Mouse (Mus musculus): ENCODE data around the gene Kcnj11.

Kcnj11 gene

DNA sequence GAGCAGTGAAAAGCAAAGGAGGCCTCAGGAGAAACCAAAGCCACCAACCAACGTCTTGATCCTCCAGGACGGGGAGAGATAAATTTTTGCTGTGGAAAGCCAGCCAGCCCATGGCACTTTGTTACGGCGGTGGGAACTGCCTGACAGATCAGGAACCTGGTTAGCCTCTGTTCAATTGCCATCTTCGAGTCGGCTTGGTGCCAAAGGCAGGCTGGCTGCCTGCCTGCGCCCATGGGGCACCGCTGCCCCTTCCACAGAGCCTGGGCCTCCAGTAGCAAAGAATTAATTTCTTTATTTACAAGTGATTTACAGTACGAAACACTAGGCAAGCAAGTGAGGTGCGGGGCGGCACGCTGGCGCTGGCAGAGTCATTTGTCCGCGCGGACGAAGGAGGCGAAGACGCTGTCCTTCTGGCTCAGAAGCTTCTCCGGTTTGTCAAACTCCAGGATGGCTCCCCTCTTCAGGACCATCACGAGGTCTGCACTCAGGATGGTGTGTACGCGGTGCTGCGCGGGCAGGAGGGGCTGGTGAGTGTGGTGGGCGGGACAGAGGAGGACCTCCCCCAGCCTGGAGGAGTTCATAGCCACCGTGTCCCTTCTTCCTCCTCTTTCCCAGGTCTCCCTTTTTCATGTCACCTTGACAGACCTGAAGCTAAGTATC is 3.8 kb upstream of the Kcnj11 start:
- DNase-seq (ENCODE audit: low spot score in 2 of 2): no peak

DNA sequence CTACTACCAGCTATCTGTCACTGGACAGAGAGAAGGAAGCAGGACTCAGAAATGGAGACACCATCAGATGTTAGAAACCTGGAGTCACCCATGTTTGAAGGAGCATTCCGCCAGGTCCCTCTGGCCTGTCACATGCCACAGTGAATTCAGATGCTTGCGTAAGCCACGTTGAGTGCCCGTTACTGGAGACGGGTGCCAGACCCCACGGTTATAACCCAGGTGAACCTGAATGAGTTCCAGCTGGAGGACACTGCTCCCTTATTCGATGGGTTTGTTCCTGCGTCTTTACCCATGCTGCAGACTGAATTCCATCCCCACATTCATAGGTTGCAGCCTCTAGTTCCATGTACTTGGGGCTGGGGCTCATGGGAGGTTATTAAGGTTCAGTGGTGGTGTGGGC is 3.2 kb upstream of the Kcnj11 start:
- DNase-seq (ENCODE audit: low spot score in 2 of 2): no peak

DNA sequence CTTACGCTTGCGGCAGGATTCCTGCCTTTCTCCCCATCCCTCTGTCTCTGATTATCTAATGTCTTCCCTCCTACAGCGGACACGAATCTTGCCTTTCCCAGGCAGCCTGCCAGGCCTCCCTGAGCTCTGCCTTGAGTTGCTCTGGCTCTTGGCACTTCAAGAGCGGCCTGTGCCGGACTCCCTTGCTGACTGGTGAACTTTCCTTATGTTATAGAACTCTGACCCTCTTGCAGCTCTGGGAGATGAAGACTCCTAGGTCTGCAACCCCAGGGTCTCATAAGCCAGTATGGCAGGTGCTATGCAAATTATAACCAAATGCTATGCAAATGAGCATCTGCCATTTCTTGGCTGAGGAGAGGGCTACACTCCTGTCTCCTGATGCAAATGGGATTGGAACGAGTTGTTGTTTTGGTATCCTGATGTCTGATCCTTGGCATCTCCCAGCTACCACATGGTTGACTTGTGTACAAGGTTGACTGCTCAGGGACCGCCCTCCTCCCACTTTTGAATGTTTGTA is 2.6 kb upstream of the Kcnj11 start:
- no peak for DNase-seq (ENCODE audit: low spot score in 2 of 2)

DNA sequence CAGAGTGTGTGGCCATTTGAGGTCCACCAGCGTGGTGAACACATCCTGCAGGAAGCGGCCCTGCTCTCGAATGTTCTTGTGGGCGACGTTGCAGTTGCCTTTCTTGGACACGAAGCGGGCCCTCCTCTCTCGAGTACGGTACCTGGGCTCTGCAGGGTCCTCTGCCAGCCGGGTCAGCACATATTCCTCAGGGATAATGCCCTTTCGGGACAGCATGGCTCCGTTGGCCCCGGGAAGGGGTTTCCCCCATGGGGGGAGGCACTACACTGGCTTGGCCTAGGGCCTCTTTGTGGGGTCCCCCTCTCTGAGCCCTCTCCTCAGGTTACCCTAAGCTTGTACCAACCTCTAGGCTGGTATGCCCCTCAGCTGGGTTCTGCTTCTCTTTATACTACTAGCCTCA is 882 bp downstream of the Kcnj11 start:
- DNase-seq (ENCODE audit: low spot score in 2 of 2): no peak

DNA sequence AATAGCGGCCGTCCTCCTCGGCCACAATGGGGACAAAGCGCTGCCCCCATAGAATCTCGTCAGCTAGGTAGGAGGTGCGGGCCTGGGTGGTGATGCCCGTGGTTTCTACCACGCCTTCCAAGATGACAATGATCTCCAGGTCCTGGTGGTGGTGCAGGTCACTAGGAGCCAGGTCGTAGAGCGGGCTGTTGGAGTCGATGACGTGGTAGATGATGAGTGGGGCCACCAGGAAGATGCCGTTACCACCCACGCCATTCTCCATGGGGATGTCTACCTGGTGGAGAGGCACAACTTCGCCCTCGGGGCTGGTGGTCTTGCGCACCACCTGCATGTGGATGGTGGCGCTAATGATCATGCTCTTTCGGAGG is 1.7 kb downstream of the Kcnj11 start:
- no peak for DNase-seq (ENCODE audit: low spot score in 2 of 2)

DNA sequence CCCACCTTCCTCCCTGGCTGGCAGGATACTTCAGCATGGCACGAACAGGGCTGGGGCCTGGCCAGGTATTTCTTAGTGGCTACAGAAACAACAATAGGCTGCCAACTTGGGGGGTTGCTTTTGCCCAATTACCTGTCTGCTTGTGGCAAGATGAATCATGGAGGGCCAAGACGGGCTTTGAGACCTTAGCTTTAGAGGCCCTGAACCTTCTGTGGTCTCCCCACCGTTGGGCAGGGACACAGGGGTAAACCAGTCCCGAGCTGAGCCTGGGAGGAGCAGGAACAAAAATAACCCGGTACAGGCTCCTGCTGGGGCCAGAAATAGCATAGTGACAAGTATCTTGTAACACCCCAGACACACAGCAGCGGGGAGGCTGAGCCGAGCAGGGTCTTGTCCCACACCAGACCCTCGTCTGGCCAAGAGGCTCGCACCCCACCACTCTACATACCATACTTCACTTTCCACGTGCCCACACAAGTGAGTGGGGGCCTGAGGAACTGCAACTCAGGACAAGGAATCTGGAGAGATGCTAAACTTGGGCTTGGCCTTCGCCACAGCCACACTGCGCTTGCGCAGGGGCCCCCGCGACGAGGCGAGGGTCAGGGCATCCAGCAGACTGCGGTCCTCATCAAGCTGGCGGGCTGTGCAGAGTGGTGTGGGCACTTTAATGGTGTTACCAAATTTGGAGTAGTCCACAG is 2.2 kb downstream of the Kcnj11 start:
- no peak for DNase-seq (ENCODE audit: low spot score in 2 of 2)

DNA sequence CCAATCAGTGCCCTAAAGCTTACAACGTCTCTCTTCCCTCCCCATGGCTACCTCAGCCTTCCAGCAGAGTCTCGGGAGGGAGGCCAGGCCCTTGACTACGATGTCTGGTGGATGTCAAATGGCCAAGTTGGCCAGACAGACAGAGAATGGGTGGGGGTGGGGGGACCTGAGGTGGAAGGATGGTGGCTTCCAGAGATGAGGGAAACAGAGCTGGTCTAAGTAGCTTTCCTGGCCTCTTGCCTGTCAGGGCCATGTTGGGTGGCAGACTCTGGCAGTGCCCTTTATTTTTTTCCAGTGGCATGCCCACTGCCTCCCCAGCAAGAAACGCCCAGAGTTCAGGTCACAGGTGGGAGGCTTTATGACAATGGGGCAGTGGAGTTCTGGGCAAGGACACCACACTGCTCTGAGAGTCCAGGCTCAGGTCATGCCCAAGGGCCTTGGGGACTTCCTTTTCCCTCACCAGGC is 3.2 kb downstream of the Kcnj11 start:
- no peak for DNase-seq (ENCODE audit: low spot score in 2 of 2)

DNA sequence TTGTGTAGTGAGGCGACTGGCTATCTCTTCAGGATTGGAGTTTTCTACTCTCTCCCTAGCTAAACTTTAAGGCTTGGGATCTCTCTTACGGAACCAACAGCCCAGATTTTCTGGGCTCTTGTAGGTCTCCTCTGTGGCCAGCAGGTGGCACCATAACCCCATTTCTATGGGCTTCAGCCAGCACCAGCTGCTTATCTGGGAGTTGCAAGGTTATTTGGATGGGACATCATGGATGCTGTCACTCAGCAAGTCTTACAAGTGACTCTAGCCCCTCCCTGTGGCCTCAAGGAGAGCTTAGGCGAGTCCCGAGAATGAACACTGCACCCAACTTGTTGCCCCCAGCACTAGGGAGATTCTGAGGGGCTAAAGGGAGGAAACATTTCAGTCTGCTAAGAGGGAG is 4.4 kb downstream of the Kcnj11 start:
- DNase-seq (ENCODE audit: low spot score in 2 of 2): peak; percentile 19 to 49

DNA sequence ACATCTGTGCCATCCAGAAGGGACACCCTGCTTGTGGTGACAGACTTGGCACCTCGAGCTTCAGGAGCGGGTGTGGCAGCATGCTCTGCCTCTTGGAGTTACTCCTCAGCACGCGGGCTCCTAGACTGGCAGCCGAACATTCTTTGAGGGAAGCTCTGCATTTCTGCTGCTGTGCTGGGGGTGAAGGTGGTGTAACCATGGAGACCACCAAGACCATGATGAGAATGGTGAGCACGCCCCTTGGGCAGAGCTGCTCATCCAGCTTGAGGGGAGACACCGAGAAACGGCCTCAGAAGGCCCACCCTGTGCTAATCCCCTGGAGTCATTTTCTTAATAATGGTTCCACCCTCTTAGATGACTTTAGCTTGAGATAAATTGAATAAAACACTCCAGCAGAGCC is 7.8 kb downstream of the Kcnj11 start:
- no peak for DNase-seq (ENCODE audit: low spot score in 2 of 2)

DNA sequence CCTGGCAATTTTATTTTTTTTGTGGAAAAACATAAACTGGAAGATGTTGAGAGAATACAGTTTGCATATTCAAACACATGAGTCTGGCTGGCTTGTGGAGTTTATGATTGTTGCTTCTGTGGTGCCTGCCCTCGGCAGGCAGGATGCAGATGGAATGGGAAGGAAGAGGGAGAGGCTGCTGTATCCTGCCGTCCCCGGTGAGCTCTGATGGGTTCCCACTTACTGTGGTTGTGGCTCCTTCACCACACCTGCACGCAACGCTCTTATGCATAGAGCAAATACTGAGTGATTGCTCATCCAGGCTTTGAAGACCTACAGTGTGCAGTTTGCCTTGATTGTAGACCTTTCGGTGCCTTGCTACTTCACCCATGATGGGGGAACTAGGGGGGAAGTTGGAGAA is 12.3 kb downstream of the Kcnj11 start:
- no peak for DNase-seq (ENCODE audit: low spot score in 2 of 2)

DNA sequence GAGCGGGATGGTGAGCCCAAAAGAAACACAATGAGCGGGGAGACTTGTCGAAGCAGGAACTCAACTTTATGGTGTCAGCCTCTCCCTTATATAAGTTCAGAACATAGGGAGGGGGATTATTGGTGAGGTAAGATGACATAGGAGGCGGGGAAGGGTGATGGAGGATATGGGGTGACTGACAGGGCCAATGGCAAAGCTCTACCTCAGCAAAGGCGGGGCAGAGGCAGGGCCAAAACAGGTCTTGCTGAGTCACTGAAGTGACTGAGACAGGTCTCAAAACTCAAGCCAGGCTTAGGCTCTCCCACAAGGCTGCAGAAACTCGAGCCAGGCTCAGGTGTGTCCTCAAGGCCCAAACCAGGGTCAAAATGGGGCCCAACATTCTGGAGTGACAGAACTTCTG is 14.2 kb downstream of the Kcnj11 start:
- DNase-seq (ENCODE audit: low spot score in 2 of 2): no peak

DNA sequence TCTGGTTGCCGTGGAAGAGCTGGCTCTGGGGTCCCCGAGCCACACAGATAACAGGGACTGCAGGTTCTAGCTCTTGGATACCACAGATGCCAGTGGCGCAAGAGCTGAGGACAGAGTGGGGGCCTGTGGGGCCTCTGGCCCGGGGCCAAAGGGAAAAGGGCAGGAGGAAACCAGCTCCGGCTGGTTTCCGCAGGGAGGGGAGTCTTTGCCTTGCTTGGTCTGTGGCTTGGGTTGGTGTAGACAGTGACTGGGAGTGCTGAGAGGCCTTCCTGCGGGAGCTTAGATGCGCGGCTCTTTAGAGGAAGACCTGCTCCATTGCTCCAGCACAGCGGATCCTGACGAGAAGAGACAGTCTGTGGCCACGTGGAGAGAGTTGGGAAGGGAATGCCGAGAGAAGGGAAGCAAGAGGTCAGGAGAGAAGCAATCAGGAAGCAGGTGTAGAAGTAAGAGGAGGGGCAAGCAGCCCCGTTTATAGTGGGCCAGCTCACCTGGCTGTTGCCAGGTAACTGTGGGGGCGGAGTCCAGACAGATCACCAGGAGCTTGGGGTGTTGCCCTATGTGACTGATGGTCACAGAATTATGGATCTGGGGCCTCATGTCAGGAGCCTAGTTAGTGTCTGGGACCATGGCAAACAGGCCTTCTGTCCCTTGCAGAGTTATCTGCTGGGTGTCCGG is 15.6 kb downstream of the Kcnj11 start:
- DNase-seq (ENCODE audit: low spot score in 2 of 2): no peak

DNA sequence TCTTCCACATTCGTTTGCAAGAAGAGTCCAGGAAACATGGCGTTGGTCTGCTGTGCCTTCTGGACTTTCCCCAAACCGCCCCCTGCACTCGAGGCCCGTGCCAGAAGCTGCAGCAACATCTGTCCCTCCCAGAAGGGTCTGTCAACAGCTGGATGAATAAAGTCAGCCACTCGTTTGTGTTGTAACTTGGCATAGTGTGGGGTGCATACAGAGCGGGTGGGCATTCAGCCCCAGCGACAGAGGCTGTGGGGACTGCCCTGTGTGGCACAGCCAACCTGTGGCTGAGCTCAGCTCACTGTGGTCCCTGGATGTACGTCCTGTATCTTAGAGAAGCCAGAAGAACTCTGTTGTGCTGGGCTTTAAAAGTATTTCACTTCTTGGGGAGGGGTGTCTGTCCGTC is 16.5 kb downstream of the Kcnj11 start:
- DNase-seq (ENCODE audit: low spot score in 2 of 2): no peak

DNA sequence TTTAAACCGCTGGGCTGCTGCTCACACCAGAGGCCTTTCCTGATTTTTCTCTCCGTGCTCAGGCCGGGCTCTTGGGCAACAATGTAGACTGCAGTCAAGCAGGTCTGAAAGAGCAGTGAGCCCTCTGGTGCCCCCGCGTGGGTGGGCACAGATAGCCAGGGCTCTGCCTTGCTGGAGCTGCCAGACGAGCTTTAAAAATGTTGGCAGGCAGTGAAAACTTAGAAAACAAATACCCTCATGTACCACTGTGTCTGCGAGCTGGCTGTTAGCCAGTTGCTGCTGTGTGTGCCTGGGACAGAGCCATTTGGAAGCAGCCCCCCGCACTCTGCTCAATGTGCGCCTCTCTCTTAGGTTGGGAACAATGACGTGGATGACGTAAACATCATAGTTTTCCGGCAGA is 22.9 kb downstream of the Kcnj11 start:
- DNase-seq (ENCODE audit: low spot score in 2 of 2): no peak

DNA sequence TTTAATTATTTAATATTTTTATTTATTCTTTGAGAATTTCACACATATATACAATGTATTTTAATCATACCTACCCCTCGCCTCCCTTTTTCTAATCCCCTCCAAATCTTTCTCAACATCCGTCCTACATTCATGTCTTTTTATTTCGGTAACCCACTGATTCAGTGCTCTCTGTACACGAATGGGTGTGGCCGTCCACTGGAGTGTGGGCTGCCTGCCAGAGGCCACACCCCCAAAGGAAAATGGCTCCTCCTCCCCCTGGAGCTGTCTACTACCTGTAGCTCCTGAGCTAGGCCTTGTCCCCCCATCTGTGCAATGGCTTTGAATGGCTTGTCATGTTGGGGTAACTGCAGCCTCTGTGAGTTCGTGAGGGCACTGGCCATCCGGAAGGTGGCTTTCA is 23.7 kb downstream of the Kcnj11 start:
- no peak for DNase-seq (ENCODE audit: low spot score in 2 of 2)

DNA sequence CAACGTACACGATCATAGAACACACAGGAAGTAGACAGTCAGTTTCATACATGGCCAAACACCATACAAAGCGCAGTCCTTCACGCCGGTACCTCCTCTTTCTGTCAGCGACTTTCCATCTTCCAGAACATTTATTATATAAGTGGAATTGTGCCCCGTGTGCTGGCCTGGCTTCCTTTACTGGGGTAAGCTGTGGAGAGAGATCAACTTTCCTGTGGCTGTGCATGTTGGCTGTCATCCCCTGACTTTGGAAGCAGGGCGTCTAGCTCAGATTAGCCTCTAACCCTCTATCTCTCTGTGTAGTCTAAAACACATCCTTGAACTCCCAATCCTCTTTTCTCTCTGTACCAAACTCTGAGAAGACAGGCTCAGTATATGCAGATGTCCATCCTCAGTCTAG is 31.7 kb downstream of the Kcnj11 start:
- no peak for DNase-seq (ENCODE audit: low spot score in 2 of 2)

DNA sequence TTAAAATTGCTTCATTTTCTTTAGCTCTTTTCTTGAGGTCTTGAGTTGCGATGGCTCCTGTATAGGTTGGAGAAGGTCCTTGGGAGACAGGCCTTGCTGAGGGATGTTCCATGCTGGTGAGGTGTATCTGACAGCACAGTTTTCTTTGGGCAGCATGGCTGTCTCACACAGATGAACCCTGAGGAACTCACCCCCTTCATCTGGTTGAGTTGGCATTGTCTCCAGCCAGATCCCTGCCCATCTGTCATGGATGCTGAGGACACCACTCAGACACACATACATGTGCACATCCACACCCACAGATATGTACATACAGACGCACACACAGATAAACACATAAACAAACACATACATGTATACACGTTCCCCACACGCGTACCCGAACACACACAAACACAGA is 37.3 kb downstream of the Kcnj11 start:
- DNase-seq (ENCODE audit: low spot score in 2 of 2): no peak

DNA sequence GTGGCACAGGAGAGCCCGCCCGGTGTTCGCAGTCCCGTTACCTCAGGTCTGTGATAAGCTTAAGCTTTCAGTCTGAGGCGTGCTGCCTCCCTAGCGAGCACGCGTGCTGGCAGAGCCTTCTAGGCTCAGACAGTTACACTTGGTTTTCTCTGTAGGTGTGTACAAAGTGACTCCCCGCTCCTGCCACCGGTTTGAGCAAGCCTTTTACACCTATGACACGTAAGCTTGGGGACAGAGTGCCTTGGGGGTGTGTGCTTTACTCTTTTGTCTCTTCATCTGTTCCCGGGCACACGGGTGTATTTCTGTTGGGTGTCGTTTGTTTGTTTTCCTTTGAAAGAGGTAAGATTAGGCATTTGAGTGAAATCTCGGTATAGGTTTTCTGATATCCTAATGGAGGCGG is 39.0 kb downstream of the Kcnj11 start:
- no peak for DNase-seq (ENCODE audit: low spot score in 2 of 2)

DNA sequence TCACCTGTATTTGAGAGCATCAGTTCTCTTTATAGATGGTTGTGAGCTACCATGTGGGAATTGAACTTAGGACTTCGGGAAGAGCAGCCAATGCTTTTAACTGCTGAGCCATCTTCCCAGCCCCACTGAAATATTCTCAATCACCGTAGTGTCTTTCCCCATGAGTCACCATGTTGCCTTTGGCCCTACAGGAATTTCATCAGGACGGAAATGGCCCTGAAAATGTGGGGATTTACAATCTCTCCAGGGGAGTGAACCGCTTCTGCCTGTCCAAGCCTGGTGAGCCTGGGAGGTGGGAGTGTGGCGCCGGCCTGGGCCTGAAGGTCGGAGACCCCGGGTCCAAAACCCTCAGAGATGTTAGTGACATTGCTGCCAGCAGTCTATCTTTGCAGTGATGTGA is 39.9 kb downstream of the Kcnj11 start:
- DNase-seq (ENCODE audit: low spot score in 2 of 2): no peak

DNA sequence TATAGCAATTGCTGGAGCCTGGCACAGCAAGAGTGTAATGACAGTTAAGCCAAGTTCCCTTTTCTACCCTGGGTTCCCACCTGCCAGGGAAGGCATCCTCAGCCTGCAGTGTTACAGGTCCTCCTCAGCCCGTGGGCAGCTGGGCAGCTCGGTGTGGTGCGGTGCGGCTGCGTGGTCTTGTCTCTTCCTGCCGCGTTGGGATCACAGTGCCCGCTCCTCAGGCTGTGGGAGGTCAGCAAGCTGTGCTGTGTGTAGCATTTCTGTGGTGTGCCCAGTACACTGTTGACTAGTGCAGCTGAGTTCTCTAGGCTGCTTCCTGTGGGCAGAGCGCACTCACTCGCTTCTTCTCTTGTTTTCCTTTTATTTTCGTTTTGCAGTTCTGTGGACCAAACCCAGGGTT is 41.7 kb downstream of the Kcnj11 start:
- DNase-seq (ENCODE audit: low spot score in 2 of 2): no peak

DNA sequence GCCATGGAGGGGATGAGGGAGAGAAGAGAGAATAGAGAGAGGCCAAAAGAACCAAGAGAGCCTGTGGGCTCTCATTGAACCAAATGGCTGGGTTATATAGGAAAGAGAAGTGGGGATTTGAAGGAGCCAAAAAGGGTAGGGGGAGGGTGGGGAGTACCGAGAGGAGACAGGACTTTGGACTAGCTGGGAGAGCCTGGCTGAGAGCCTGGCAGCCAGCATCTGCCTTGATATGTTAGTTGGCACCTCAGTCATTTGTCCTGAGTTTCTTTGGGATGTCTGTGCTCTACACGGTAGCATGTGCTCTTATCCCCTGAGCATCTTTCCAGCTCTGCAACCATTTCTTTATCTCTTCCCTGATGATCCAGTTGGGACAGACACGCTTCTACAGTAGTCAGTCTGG is 47.0 kb downstream of the Kcnj11 start:
- DNase-seq (ENCODE audit: low spot score in 2 of 2): no peak

DNA sequence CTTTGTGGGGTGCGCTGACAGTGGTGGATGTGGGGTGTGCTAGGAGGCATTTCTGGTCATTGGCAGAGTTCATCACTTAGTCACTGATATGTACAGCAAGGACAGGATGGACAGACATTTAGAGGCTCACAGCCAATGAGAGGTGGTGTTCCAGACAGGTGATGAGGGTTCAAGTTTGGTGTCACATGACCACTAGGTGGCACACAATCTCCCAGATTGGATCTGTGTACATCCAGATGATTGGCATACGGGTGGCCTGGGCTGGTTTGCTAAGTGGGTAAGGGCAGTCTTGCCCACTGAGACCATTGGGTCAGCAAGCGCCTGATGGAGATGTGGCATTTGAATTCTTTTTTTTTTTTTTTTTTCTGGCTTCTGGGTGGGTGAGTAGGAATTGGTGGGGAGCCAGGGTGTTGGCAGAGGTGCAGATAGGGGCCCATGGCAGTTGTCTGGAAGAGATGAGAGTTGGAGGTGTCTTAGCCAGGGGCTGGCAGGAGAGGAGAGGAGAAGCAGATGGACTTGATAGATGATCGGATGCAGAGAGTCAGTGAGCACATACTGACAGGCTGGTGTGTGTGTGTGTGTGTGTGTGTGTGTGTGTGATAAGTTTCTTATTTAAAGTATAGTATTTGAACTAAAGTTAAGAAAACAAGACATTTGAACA is 48.3 kb downstream of the Kcnj11 start:
- no peak for DNase-seq (ENCODE audit: low spot score in 2 of 2)

DNA sequence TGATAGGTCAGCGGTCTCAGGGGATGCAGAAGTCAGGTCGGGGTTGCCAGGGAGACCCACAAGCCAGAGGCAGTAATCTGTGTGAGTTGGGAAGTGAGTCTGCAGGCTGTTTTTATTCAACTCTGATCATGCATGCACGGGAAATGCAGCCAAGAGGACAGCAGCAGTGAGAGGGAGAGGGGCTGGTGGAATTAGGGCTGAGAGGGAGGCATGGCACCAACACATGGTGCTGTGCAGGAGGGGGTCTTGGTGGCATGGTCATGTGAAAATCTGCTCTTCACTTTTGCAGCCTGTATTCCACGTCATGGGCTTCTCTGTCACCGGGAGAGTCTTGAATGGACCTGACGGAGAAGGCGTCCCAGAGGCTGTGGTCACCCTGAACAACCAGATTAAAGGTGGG is 50.6 kb downstream of the Kcnj11 start:
- DNase-seq (ENCODE audit: low spot score in 2 of 2): no peak
